Mouse (Mus musculus) midbrain, embryonic 13.5 days (tissue): ENCODE data around the gene Myrf. TPM values are rescaled to one million over a fixed set of nuclear protein-coding genes. Genes with fewer than 3 reads are reported as not detected.

Source experiments
- ATAC-seq: fragments of 200-750 bp; cut with Nextera tagmentation; 2 replicates; pipeline ENCODE4 v1.8.0; 2017; ENCODE audit warnings: mild to moderate bottlenecking, moderate TSS enrichment, moderate library complexity
- H3K27ac ChIP-seq: fragments of 300-500 bp; sonication (generic); 2 replicates; pipeline ENCODE4 v1.5.1; 2015; ENCODE audit warnings: inconsistent platforms, mild to moderate bottlenecking, moderate library complexity
- H3K27me3 ChIP-seq: fragments of 300-500 bp; sonication (generic); 2 replicates; pipeline ENCODE4 v1.6.1; 2015; ENCODE audit warnings: mild to moderate bottlenecking, inconsistent platforms
- H3K36me3 ChIP-seq: fragments of 300-500 bp; sonication (generic); 2 replicates; pipeline ENCODE4 v1.6.1; 2015; ENCODE audit warnings: mild to moderate bottlenecking, inconsistent platforms
- H3K4me1 ChIP-seq: fragments of 300-500 bp; sonication (generic); replicated peaks from 2 replicates; pipeline ENCODE4 v1.6.1; 2015; ENCODE audit warnings: inconsistent platforms
- H3K4me2 ChIP-seq: fragments of 300-500 bp; sonication (generic); replicated peaks from 2 replicates; pipeline ENCODE4 v1.6.1; 2015; ENCODE audit warnings: moderate library complexity, mild to moderate bottlenecking, inconsistent platforms
- H3K4me3 ChIP-seq: fragments of 300-500 bp; sonication (generic); replicated peaks from 2 replicates; pipeline ENCODE4 v1.5.1; 2015; ENCODE audit warnings: mild to moderate bottlenecking, inconsistent platforms
- H3K9ac ChIP-seq: fragments of 300-500 bp; sonication (generic); replicated peaks from 2 replicates; pipeline ENCODE4 v1.6.1; 2015; ENCODE audit warnings: mild to moderate bottlenecking, inconsistent platforms
- H3K9me3 ChIP-seq: fragments of 300-500 bp; sonication (generic); 2 replicates; pipeline ENCODE4 v1.6.1; 2016; ENCODE audit warnings: mild to moderate bottlenecking, inconsistent platforms
- WGBS: fragments of 180-500 bp; shearing (Covaris S2); methylation state at CpG from one replicate; pipeline ENCODE4 v1.1.7; 2015; 5-methylcytosine and 5-hydroxymethylcytosine counted together
- polyA plus RNA-seq: library from polyadenylated mRNA; unstranded; fragments of >200 nt; fragmentation: Nextera tagmentation; extraction: Ambion mirVana; gene quantifications from 2 replicates; pipeline ENCODE4 v1.2.1, GENCODE M21; 2015

Gene Myrf
- polyA plus RNA-seq, 1 experiment from 2014 or later: 0.77 TPM

- Histone ChIP-seq H3K9ac (peak overlapping the region; percentile 88), H3K27ac (peak overlapping the region; percentile 84), H3K4me2 (peak overlapping the region; percentile 96), H3K4me3 (peak overlapping the region; percentile 91), H3K36me3 (peaks cover 50% of the 10 kb centered on the region), H3K4me1 (peaks cover 20% of the 10 kb centered on the region), H3K27me3 (no peaks in the 10 kb centered on the region), H3K9me3 (no peaks in the 10 kb centered on the region)
- WGBS: 3% methylated on average over 23 of the region's 23 CpGs
- peak; percentile 1; the same call in 1 of the 2 replicates for ATAC-seq
These were observed 37.3 kb downstream of the Myrf start for GRCm38 (mm10) chr19:10203146-10203847.

- Histone ChIP-seq H3K4me1 (peaks cover 9% of the 10 kb centered on the region), H3K36me3 (peaks cover 59% of the 10 kb centered on the region), H3K9me3 (no peaks in the 10 kb centered on the region), H3K4me3 (no peak overlapping the region), H3K27ac (peak overlapping the region; percentile 7; the same call in 1 of the 2 replicates), H3K4me2 (no peak overlapping the region), H3K27me3 (no peaks in the 10 kb centered on the region), H3K9ac (no peak overlapping the region)
- ATAC-seq: peak; percentile 35
- 30% methylated on average over 3 of the region's 3 CpGs for WGBS
These were observed 41.8 kb downstream of the Myrf start for GRCm38 (mm10) chr19:10198723-10199122.

GRCm38 (mm10) chr19:10198286-10198685 is 42.3 kb downstream of the Myrf start:
- peak overlapping the region; percentile 7; the same call in 1 of the 2 replicates for H3K27ac ChIP-seq
- H3K4me1 ChIP-seq: peaks cover 8% of the 10 kb centered on the region
- no peaks in the 10 kb centered on the region for H3K27me3 ChIP-seq
- H3K36me3 ChIP-seq: peaks cover 64% of the 10 kb centered on the region
- WGBS: 87% methylated on average over 2 of the region's 2 CpGs
- H3K4me2 ChIP-seq: no peak overlapping the region
- H3K9me3 ChIP-seq: no peaks in the 10 kb centered on the region
- ATAC-seq: no peak
- no peak overlapping the region for H3K9ac ChIP-seq
- no peak overlapping the region for H3K4me3 ChIP-seq

GRCm38 (mm10) chr19:10197130-10197529 is 43.4 kb downstream of the Myrf start:
- Histone ChIP-seq H3K27ac (no peak overlapping the region), H3K27me3 (no peaks in the 10 kb centered on the region), H3K4me1 (no peaks in the 10 kb centered on the region), H3K9me3 (no peaks in the 10 kb centered on the region), H3K36me3 (peaks cover 75% of the 10 kb centered on the region), H3K4me3 (no peak overlapping the region), H3K9ac (no peak overlapping the region), H3K4me2 (no peak overlapping the region)
- 92% methylated on average over 4 of the region's 4 CpGs for WGBS
- no peak for ATAC-seq

- Histone ChIP-seq H3K4me1 (no peaks in the 10 kb centered on the region), H3K4me2 (no peak overlapping the region), H3K4me3 (no peak overlapping the region), H3K36me3 (peaks cover 80% of the 10 kb centered on the region), H3K9me3 (no peaks in the 10 kb centered on the region), H3K27me3 (no peaks in the 10 kb centered on the region), H3K9ac (no peak overlapping the region), H3K27ac (no peak overlapping the region)
- no peak for ATAC-seq
- 83% methylated on average over 5 of the region's 5 CpGs for WGBS
These were observed 45.3 kb downstream of the Myrf start for GRCm38 (mm10) chr19:10195252-10195651.

- Histone ChIP-seq H3K36me3 (peaks cover 80% of the 10 kb centered on the region), H3K9me3 (no peaks in the 10 kb centered on the region), H3K9ac (no peak overlapping the region), H3K27ac (no peak overlapping the region), H3K4me1 (no peaks in the 10 kb centered on the region), H3K4me3 (no peak overlapping the region), H3K27me3 (no peaks in the 10 kb centered on the region), H3K4me2 (no peak overlapping the region)
- no peak for ATAC-seq
- 83% methylated on average over 11 of the region's 11 CpGs for WGBS
These were observed 46.2 kb downstream of the Myrf start for GRCm38 (mm10) chr19:10194337-10194736.

- ATAC-seq: no peak
- Histone ChIP-seq H3K9ac (no peak overlapping the region), H3K36me3 (peaks cover 98% of the 10 kb centered on the region), H3K4me3 (no peak overlapping the region), H3K4me1 (peaks cover 20% of the 10 kb centered on the region), H3K27me3 (no peaks in the 10 kb centered on the region), H3K9me3 (no peaks in the 10 kb centered on the region), H3K27ac (no peak overlapping the region), H3K4me2 (no peak overlapping the region)
- WGBS: 81% methylated on average over 7 of the region's 7 CpGs
These were observed 49.2 kb downstream of the Myrf start for GRCm38 (mm10) chr19:10191326-10191725.

- H3K27ac ChIP-seq: no peak overlapping the region
- no peak for ATAC-seq
- H3K9me3 ChIP-seq: no peaks in the 10 kb centered on the region
- no peaks in the 10 kb centered on the region for H3K27me3 ChIP-seq
- 50% methylated on average over 2 of the region's 2 CpGs for WGBS
- H3K4me2 ChIP-seq: no peak overlapping the region
- peaks cover 98% of the 10 kb centered on the region for H3K36me3 ChIP-seq
- H3K9ac ChIP-seq: no peak overlapping the region
- no peak overlapping the region for H3K4me3 ChIP-seq
- H3K4me1 ChIP-seq: peaks cover 25% of the 10 kb centered on the region
These were observed 49.8 kb downstream of the Myrf start for GRCm38 (mm10) chr19:10190796-10191195.

- ATAC-seq: no peak
These were observed 50.6 kb downstream of the Myrf start for GRCm38 (mm10) chr19:10189940-10190339.

GRCm38 (mm10) chr19:10189022-10189421 is 51.5 kb downstream of the Myrf start:
- Histone ChIP-seq H3K36me3 (peaks cover 90% of the 10 kb centered on the region), H3K9me3 (no peaks in the 10 kb centered on the region), H3K27me3 (no peaks in the 10 kb centered on the region), H3K27ac (no peak overlapping the region), H3K4me3 (no peak overlapping the region), H3K9ac (no peak overlapping the region), H3K4me1 (peaks cover 43% of the 10 kb centered on the region), H3K4me2 (no peak overlapping the region)
- 95% methylated on average over 6 of the region's 6 CpGs for WGBS
- no peak for ATAC-seq

More at GRCm38 (mm10) chr19:10189940-10190339, 50.6 kb downstream of the Myrf start:
- Histone ChIP-seq H3K9ac (no peak overlapping the region), H3K36me3 (peaks cover 98% of the 10 kb centered on the region), H3K4me2 (no peak overlapping the region), H3K4me3 (no peak overlapping the region), H3K27me3 (no peaks in the 10 kb centered on the region), H3K27ac (no peak overlapping the region), H3K9me3 (no peaks in the 10 kb centered on the region), H3K4me1 (peaks cover 33% of the 10 kb centered on the region)
- 92% methylated on average over 8 of the region's 8 CpGs for WGBS

GRCm38 (mm10) chr19:10188281-10188811 is 52.2 kb downstream of the Myrf start:
- 79% methylated on average over 10 of the region's 10 CpGs for WGBS

GRCm38 (mm10) chr19:10186569-10186968 is 54.0 kb downstream of the Myrf start:
- no peak overlapping the region for H3K4me3 ChIP-seq
- H3K36me3 ChIP-seq: peaks cover 66% of the 10 kb centered on the region
- no peak overlapping the region for H3K27ac ChIP-seq
- no peak for ATAC-seq
- no peak overlapping the region for H3K4me2 ChIP-seq
- no peaks in the 10 kb centered on the region for H3K9me3 ChIP-seq
- H3K27me3 ChIP-seq: no peaks in the 10 kb centered on the region
- 93% methylated on average over 8 of the region's 8 CpGs for WGBS
- H3K9ac ChIP-seq: peak overlapping the region; percentile 33; the same call in 1 of the 2 replicates
- H3K4me1 ChIP-seq: peaks cover 48% of the 10 kb centered on the region

More at GRCm38 (mm10) chr19:10188281-10188811, 52.2 kb downstream of the Myrf start:
- no peaks in the 10 kb centered on the region for H3K9me3 ChIP-seq
- H3K4me2 ChIP-seq: no peak overlapping the region
- H3K9ac ChIP-seq: no peak overlapping the region
- no peak overlapping the region for H3K4me3 ChIP-seq
- ATAC-seq: 0 out of 2 replicates have a peak, but pooled peaks have one; percentile 7
- peaks cover 84% of the 10 kb centered on the region for H3K36me3 ChIP-seq
- peaks cover 45% of the 10 kb centered on the region for H3K4me1 ChIP-seq
- H3K27me3 ChIP-seq: no peaks in the 10 kb centered on the region
- 0 out of 2 replicates have a peak overlapping the region, but pooled peaks have one; percentile 21 for H3K27ac ChIP-seq
